Mouse (Mus musculus): Measurements from ENCODE around the gene Tmem248. TPM values are rescaled to one million over a fixed set of nuclear protein-coding genes. Genes with fewer than 3 reads are reported as not detected.

The Tmem248 gene
- 44.9 and 46.4 TPM in 2 replicates for polyA plus RNA-seq (2012; rRNA removed)

- H3K4me3 ChIP-seq (replicated peaks; ENCODE audit: extremely low read depth, low read depth, low read length), result no peak within 1 kb of the TSS
- 76% methylated on average over 7 of the region's 7 CpGs for WGBS
- peaks cover 9% of the 10 kb centered on the region; the same call in 1 of the 2 replicates for H3K4me1 ChIP-seq (ENCODE audit: control insufficient read depth, insufficient read depth, low read length)
- no peak for DNase-seq
- TF ChIP-seq CTCF (IDR thresholded peaks at IDR 0.05; ENCODE audit: insufficient read depth, low read length) (no peak), POLR2A (IDR thresholded peaks at IDR 0.05; ENCODE audit: borderline replicate concordance, extremely low read depth, low read depth, low read length) (no peak)
These were observed at the start of gene Tmem248 for GRCm38 (mm10) chr5:130216781-130217180. Gene Tmem248, plus strand, starts transcription at chr5:130217081.

- WGBS, result 33% methylated on average over 6 of the region's 6 CpGs
These were observed 47.8 kb upstream of the Tmem248 start for GRCm38 (mm10) chr5:130169109-130169508.

GRCm38 (mm10) chr5:130170666-130171422 lies 46.0 kb upstream of the Tmem248 start:
- DNase-seq, result no peak
- WGBS, result 7% methylated on average over 6 of the region's 6 CpGs

More at GRCm38 (mm10) chr5:130169109-130169508, 47.8 kb upstream of the Tmem248 start:
- DNase-seq, result no peak
- H3K4me1 ChIP-seq (ENCODE audit: control insufficient read depth, insufficient read depth, low read length), result peaks cover 7% of the 10 kb centered on the region; the same call in 1 of the 2 replicates
- TF ChIP-seq POLR2A (IDR thresholded peaks at IDR 0.05; ENCODE audit: borderline replicate concordance, extremely low read depth, low read depth, low read length), result no peak
- TF ChIP-seq CTCF (IDR thresholded peaks at IDR 0.05; ENCODE audit: insufficient read depth, low read length), result no peak
- no peak overlapping the region for H3K4me3 ChIP-seq (replicated peaks; ENCODE audit: extremely low read depth, low read depth, low read length)

GRCm38 (mm10) chr5:130171423-130171954 lies 45.4 kb upstream of the Tmem248 start, which contains the start of gene Rabgef1:
Gene Rabgef1, plus strand, starts transcription at chr5:130171798.
- Histone ChIP-seq H3K4me3 (replicated peaks; ENCODE audit: extremely low read depth, low read depth, low read length) (peak within 1 kb of the TSS; percentile 63), H3K4me1 (ENCODE audit: control insufficient read depth, insufficient read depth, low read length) (peaks cover 9% of the 10 kb centered on the region; the same call in 1 of the 2 replicates)
- DNase-seq, result peak; percentile 96
- WGBS, result under 1% methylated on average over 53 of the region's 62 CpGs
- TF ChIP-seq CTCF (IDR thresholded peaks at IDR 0.05; ENCODE audit: insufficient read depth, low read length), result no peak
- TF ChIP-seq POLR2A (IDR thresholded peaks at IDR 0.05; ENCODE audit: borderline replicate concordance, extremely low read depth, low read depth, low read length), result peak; percentile 98

More at GRCm38 (mm10) chr5:130170666-130171422, 46.0 kb upstream of the Tmem248 start:
- TF ChIP-seq POLR2A (IDR thresholded peaks at IDR 0.05; ENCODE audit: borderline replicate concordance, extremely low read depth, low read depth, low read length) (no peak), CTCF (IDR thresholded peaks at IDR 0.05; ENCODE audit: insufficient read depth, low read length) (no peak)
- Histone ChIP-seq H3K4me1 (ENCODE audit: control insufficient read depth, insufficient read depth, low read length) (peaks cover 9% of the 10 kb centered on the region; the same call in 1 of the 2 replicates), H3K4me3 (replicated peaks; ENCODE audit: extremely low read depth, low read depth, low read length) (peak overlapping the region; percentile 63)

DNA sequence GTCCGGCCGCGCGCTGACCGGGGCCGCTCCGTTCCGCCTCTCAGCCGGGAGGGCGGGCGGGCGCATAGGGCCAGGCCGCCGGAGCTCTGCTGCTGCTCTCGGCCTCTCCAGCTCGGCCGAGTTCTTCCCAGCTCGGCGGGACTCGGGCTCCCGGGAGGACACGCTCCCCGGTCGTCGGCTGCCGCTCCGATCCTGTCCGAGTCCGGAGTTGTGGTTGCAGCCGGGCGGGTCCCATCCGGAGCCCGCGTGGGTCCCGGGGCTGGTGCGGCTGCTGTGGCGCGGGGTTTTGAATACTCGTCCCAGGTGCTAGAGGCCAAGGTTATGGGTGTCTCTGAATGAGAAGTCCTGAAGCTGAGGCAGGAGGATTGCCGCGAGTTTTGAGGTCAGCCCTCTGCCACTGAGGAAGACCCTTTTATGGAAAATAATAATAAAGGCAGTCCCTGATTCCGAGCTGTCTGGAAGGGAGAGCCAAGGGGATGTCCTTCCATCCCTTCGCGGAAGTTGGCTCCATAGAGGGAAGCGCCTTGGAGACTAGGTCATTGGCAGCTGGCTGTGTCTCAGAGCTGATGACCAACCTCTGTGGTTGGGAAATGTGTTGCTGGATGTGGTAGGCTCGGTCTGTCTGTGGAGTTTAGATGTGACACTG lies 44.8 kb upstream of the Tmem248 start:
- DNase-seq, result peak; percentile 66
- Histone ChIP-seq H3K4me3 (replicated peaks; ENCODE audit: extremely low read depth, low read depth, low read length) (peak overlapping the region; percentile 63), H3K4me1 (ENCODE audit: control insufficient read depth, insufficient read depth, low read length) (peaks cover 9% of the 10 kb centered on the region; the same call in 1 of the 2 replicates)
- TF ChIP-seq CTCF (IDR thresholded peaks at IDR 0.05; ENCODE audit: insufficient read depth, low read length), result no peak
- TF ChIP-seq POLR2A (IDR thresholded peaks at IDR 0.05; ENCODE audit: borderline replicate concordance, extremely low read depth, low read depth, low read length), result peak; percentile 13; the same call in 1 of the 2 replicates
- under 1% methylated on average over 46 of the region's 46 CpGs for WGBS

- WGBS, result 60% methylated on average over 4 of the region's 4 CpGs
- Histone ChIP-seq H3K4me3 (replicated peaks; ENCODE audit: extremely low read depth, low read depth, low read length) (no peak overlapping the region), H3K4me1 (ENCODE audit: control insufficient read depth, insufficient read depth, low read length) (peaks cover 13% of the 10 kb centered on the region)
- DNase-seq, result no peak
- no peak for TF ChIP-seq POLR2A (IDR thresholded peaks at IDR 0.05; ENCODE audit: borderline replicate concordance, extremely low read depth, low read depth, low read length)
- TF ChIP-seq CTCF (IDR thresholded peaks at IDR 0.05; ENCODE audit: insufficient read depth, low read length), result no peak
These were observed 43.9 kb upstream of the Tmem248 start for GRCm38 (mm10) chr5:130173012-130173411.

DNA sequence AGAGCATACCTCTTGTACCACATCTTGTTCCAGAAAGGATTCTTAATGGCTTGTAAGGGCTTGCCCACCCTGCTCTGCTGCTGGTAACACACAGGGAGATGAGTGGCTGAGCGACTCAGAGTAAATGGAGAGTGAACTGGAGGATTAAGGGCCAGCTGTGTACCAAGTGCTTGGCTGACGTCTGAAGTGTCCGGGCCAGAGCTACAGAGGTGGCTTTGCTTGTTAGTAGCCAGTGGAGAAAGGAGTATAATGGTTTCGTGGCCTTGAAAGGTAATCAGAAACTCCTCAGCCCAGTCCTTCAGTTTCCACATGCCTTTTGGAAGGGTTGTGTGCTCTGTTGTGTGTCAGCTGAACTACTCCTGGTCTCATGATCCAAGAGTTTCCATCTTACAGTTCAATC lies 39.0 kb upstream of the Tmem248 start:
- no peak for TF ChIP-seq CTCF (IDR thresholded peaks at IDR 0.05; ENCODE audit: insufficient read depth, low read length)
- TF ChIP-seq POLR2A (IDR thresholded peaks at IDR 0.05; ENCODE audit: borderline replicate concordance, extremely low read depth, low read depth, low read length), result no peak
- 50% methylated on average over 4 of the region's 4 CpGs for WGBS
- no peak overlapping the region for H3K4me3 ChIP-seq (replicated peaks; ENCODE audit: extremely low read depth, low read depth, low read length)
- H3K4me1 ChIP-seq (ENCODE audit: control insufficient read depth, insufficient read depth, low read length), result peaks cover 27% of the 10 kb centered on the region
- no peak for DNase-seq

- WGBS, result 63% methylated on average over 7 of the region's 7 CpGs
- peaks cover 31% of the 10 kb centered on the region for H3K4me1 ChIP-seq (ENCODE audit: control insufficient read depth, insufficient read depth, low read length)
- H3K4me3 ChIP-seq (replicated peaks; ENCODE audit: extremely low read depth, low read depth, low read length), result no peak overlapping the region
- TF ChIP-seq CTCF (IDR thresholded peaks at IDR 0.05; ENCODE audit: insufficient read depth, low read length), result 0 out of 2 replicates have a peak, but pooled peaks have one; percentile 0
- TF ChIP-seq POLR2A (IDR thresholded peaks at IDR 0.05; ENCODE audit: borderline replicate concordance, extremely low read depth, low read depth, low read length), result no peak
- no peak for DNase-seq
These were observed 36.5 kb upstream of the Tmem248 start for GRCm38 (mm10) chr5:130180362-130180761.

All from lung, adult 2 months (tissue).